Mouse (Mus musculus): ENCODE results near the gene Dolpp1. TPM values are rescaled to one million over a fixed set of nuclear protein-coding genes. Genes with fewer than 3 reads are reported as not detected.
A peak's percentile ranks its signal among the peaks of the same experiment; 100 is the strongest.

The Dolpp1 gene
- polyA plus RNA-seq, 1 experiment from 2014 or later: 26.1 TPM

GRCm38 (mm10) chr2:30371544-30371943 lies 20.5 kb upstream of the Dolpp1 start:
- Histone ChIP-seq H3K4me3 (ENCODE audit: low read depth, low read length) (no peak overlapping the region), H3K27me3 (replicated peaks; ENCODE audit: insufficient read depth, low read length) (no peaks in the 10 kb centered on the region)

DNA sequence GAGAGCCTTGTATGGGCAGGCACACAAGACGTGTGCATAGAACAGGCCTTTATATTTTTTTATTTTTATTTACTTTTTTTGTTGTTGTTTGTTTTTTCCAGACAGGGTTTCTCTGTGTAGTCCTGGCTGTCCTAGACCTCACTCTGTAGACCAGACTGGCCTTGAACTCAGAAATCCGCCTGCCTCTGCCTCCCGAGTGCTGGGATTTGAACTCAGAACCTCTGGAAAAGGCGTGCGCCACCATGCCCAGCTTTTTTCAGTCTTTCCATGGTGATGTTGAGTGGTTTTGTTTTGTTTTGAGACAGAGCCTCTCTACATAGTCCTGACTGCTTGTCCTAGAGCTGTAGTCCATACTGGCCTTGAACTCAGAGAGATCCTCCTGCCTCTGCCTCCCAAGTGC lies 19.3 kb upstream of the Dolpp1 start:
- ATAC-seq: no peak
- Histone ChIP-seq H3K4me1 (ENCODE audit: insufficient read depth, low read depth, low read length) (no peaks in the 10 kb centered on the region), H3K27me3 (replicated peaks; ENCODE audit: insufficient read depth, low read length) (no peaks in the 10 kb centered on the region), H3K9me3 (ENCODE audit: low read length) (no peaks in the 10 kb centered on the region), H3K4me2 (replicated peaks; ENCODE audit: low read depth, low read length) (no peak overlapping the region), H3K4me3 (ENCODE audit: low read depth, low read length) (no peak overlapping the region), H3K9ac (replicated peaks; ENCODE audit: low read depth) (no peak overlapping the region), H3K36me3 (ENCODE audit: insufficient read depth, low read length) (peaks cover 31% of the 10 kb centered on the region; the same call in 1 of the 2 replicates), H3K27ac (ENCODE audit: low read length) (no peak overlapping the region)
- no peak for TF ChIP-seq EP300 (IDR thresholded peaks at IDR 0.05)
- no peak for TF ChIP-seq CTCF (IDR thresholded peaks at IDR 0.05)
- 95% methylated on average over 5 of the region's 5 CpGs for WGBS
- DNase-seq (ENCODE audit: low spot score): no peak

More at GRCm38 (mm10) chr2:30371544-30371943, 20.5 kb upstream of the Dolpp1 start:
- Histone ChIP-seq H3K4me1 (ENCODE audit: insufficient read depth, low read depth, low read length) (no peaks in the 10 kb centered on the region), H3K27ac (ENCODE audit: low read length) (no peak overlapping the region), H3K4me2 (replicated peaks; ENCODE audit: low read depth, low read length) (no peak overlapping the region), H3K9ac (replicated peaks; ENCODE audit: low read depth) (no peak overlapping the region), H3K36me3 (ENCODE audit: insufficient read depth, low read length) (peaks cover 31% of the 10 kb centered on the region; the same call in 1 of the 2 replicates), H3K9me3 (ENCODE audit: low read length) (no peaks in the 10 kb centered on the region)
- TF ChIP-seq CTCF (IDR thresholded peaks at IDR 0.05) (no peak), EP300 (IDR thresholded peaks at IDR 0.05) (no peak)
- 71% methylated on average over 8 of the region's 8 CpGs for WGBS
- ATAC-seq: peak; percentile 86
- DNase-seq (ENCODE audit: low spot score): peak; percentile 70

DNA sequence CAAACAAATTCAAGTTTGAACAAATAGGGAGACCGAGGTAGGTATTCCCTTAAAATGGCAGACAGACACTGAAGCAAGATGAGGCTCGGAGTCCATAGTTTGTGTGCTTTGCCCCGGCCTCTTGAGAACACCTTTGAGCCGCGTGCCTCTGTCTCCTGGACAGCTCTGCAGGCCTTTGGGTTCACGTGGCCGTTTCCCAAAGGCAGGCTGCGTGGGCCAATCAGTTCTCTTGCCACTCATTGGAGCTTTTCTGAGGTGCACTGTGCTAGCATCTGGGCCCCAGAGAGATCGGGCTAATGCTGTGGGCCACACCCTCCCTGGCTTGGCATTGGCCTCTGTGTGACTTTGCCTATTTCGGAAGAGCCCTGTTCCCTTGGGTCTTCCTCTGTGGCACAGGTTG lies 16.2 kb upstream of the Dolpp1 start:
- Histone ChIP-seq H3K27ac (ENCODE audit: low read length) (no peak overlapping the region), H3K9ac (replicated peaks; ENCODE audit: low read depth) (no peak overlapping the region), H3K4me1 (ENCODE audit: insufficient read depth, low read depth, low read length) (no peaks in the 10 kb centered on the region), H3K36me3 (ENCODE audit: insufficient read depth, low read length) (peaks cover 20% of the 10 kb centered on the region; the same call in 1 of the 2 replicates), H3K27me3 (replicated peaks; ENCODE audit: insufficient read depth, low read length) (no peaks in the 10 kb centered on the region), H3K4me3 (ENCODE audit: low read depth, low read length) (no peak overlapping the region), H3K4me2 (replicated peaks; ENCODE audit: low read depth, low read length) (no peak overlapping the region), H3K9me3 (ENCODE audit: low read length) (no peaks in the 10 kb centered on the region)
- WGBS: 90% methylated on average over 10 of the region's 10 CpGs
- no peak for ATAC-seq
- TF ChIP-seq EP300 (IDR thresholded peaks at IDR 0.05) (no peak), CTCF (IDR thresholded peaks at IDR 0.05) (no peak)
- DNase-seq (ENCODE audit: low spot score): no peak

- Histone ChIP-seq H3K9me3 (ENCODE audit: low read length) (no peaks in the 10 kb centered on the region), H3K4me3 (ENCODE audit: low read depth, low read length) (no peak overlapping the region), H3K27ac (ENCODE audit: low read length) (no peak overlapping the region), H3K27me3 (replicated peaks; ENCODE audit: insufficient read depth, low read length) (no peaks in the 10 kb centered on the region), H3K4me1 (ENCODE audit: insufficient read depth, low read depth, low read length) (no peaks in the 10 kb centered on the region), H3K36me3 (ENCODE audit: insufficient read depth, low read length) (peaks cover 20% of the 10 kb centered on the region), H3K4me2 (replicated peaks; ENCODE audit: low read depth, low read length) (no peak overlapping the region), H3K9ac (replicated peaks; ENCODE audit: low read depth) (no peak overlapping the region)
- ATAC-seq (no peak), DNase-seq (ENCODE audit: low spot score) (no peak)
- WGBS: 87% methylated on average over 5 of the region's 5 CpGs
- TF ChIP-seq EP300 (IDR thresholded peaks at IDR 0.05) (no peak), CTCF (IDR thresholded peaks at IDR 0.05) (no peak)
These were observed 14.3 kb upstream of the Dolpp1 start for GRCm38 (mm10) chr2:30377721-30378120.

- DNase-seq (ENCODE audit: low spot score) (peak; percentile 83), ATAC-seq (peak; percentile 76)
- H3K4me2 ChIP-seq (replicated peaks; ENCODE audit: low read depth, low read length): no peak overlapping the region
- no peak overlapping the region for H3K27ac ChIP-seq (ENCODE audit: low read length)
- no peaks in the 10 kb centered on the region for H3K27me3 ChIP-seq (replicated peaks; ENCODE audit: insufficient read depth, low read length)
- TF ChIP-seq EP300 (IDR thresholded peaks at IDR 0.05) (peak; percentile 76), CTCF (IDR thresholded peaks at IDR 0.05) (no peak)
- H3K4me3 ChIP-seq (ENCODE audit: low read depth, low read length): no peak overlapping the region
- peaks cover 19% of the 10 kb centered on the region for H3K36me3 ChIP-seq (ENCODE audit: insufficient read depth, low read length)
- WGBS: 64% methylated on average over 7 of the region's 7 CpGs
- H3K4me1 ChIP-seq (ENCODE audit: insufficient read depth, low read depth, low read length): no peaks in the 10 kb centered on the region
- H3K9ac ChIP-seq (replicated peaks; ENCODE audit: low read depth): no peak overlapping the region
- H3K9me3 ChIP-seq (ENCODE audit: low read length): no peaks in the 10 kb centered on the region
These were observed 12.7 kb upstream of the Dolpp1 start for GRCm38 (mm10) chr2:30379307-30379706.

DNA sequence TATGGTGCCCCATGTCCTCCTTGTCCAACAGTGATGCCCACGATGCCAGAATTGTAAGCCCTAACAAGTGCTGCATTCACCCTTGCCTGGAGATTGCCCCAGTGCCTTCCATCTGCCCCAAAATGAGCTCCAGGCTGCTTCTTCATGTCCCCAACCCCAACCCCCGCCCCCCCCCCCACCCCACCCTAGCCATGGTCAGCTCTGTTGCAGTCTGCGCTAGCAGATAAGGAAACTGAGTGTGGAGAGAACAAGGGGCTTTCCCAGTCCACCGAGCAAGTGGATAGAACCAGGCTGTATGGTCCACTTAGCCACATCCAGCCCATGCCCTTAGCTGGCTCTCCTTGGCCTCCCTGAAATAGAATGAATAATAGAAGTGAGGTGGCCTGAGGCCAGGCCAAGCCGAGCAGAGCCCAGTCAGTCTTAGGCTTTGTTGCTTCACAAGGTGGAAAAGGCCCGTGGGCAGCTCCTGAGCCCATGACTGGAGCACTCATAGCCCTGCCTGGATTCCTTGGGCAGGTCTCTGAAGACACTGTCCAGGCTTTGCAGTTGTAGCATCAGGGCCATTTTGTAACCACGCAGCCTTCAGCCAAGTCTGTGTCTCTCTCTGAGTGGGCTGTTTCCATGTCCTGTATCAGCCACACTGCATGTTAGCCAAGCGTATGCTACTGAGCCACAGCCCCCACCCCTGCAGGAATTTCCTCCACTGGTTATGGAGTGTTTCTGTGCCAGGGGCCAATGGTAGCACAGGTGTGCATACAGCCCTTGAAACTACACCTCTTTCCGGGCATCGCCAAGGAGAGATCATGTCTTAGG lies 11.3 kb upstream of the Dolpp1 start:
- Histone ChIP-seq H3K36me3 (ENCODE audit: insufficient read depth, low read length) (peaks cover 19% of the 10 kb centered on the region), H3K4me1 (ENCODE audit: insufficient read depth, low read depth, low read length) (no peaks in the 10 kb centered on the region), H3K9ac (replicated peaks; ENCODE audit: low read depth) (no peak overlapping the region), H3K4me2 (replicated peaks; ENCODE audit: low read depth, low read length) (no peak overlapping the region), H3K27ac (ENCODE audit: low read length) (no peak overlapping the region), H3K4me3 (ENCODE audit: low read depth, low read length) (no peak overlapping the region), H3K27me3 (replicated peaks; ENCODE audit: insufficient read depth, low read length) (no peaks in the 10 kb centered on the region), H3K9me3 (ENCODE audit: low read length) (no peaks in the 10 kb centered on the region)
- WGBS: 89% methylated on average over 9 of the region's 10 CpGs
- ATAC-seq (0 out of 2 replicates have a peak, but pooled peaks have one; percentile 8), DNase-seq (ENCODE audit: low spot score) (peak; percentile 3)
- TF ChIP-seq CTCF (IDR thresholded peaks at IDR 0.05) (no peak), EP300 (IDR thresholded peaks at IDR 0.05) (no peak)

All from lung, postnatal 0 days (tissue).